Mouse (Mus musculus) cortical plate, adult 2 months (tissue): ENCODE measurements around the gene Adprm. TPM values are rescaled to one million over a fixed set of nuclear protein-coding genes. Genes with fewer than 3 reads are reported as not detected.
A peak's percentile ranks its signal among the peaks of the same experiment; 100 is the strongest.
"Not testable (repeated sequence)": the region's sequence is repeated elsewhere in the genome, so short reads cannot be mapped to it uniquely, and the experiment has no call there.

Source experiments
- H3K27ac ChIP-seq: fragments of 200-500 bp; 2 replicates; pipeline ENCODE4 v1.5.1; 2012; ENCODE audit warnings: low read length, control low read depth, inconsistent platforms; ENCODE audit not compliant: insufficient read depth
- H3K4me1 ChIP-seq: fragments of 200-500 bp; 2 replicates; pipeline ENCODE4 v1.6.1; 2011; ENCODE audit warnings: low read length; ENCODE audit not compliant: control insufficient read depth, insufficient read depth
- H3K4me3 ChIP-seq: fragments of 200-500 bp; 2 replicates; pipeline ENCODE4 v1.5.1; 2011; ENCODE audit warnings: mild to moderate bottlenecking, low read length, control low read depth; ENCODE audit not compliant: insufficient read depth
- CTCF ChIP-seq: fragments of 200-500 bp; IDR thresholded peaks from 2 replicates; pipeline ENCODE4 v1.5.1; 2011; ENCODE audit warnings: mild to moderate bottlenecking, control low read depth, low read length; ENCODE audit not compliant: insufficient read depth; ENCODE audit errors: extremely low read depth
- POLR2A ChIP-seq: fragments of 200-500 bp; IDR thresholded peaks from 2 replicates; pipeline ENCODE4 v1.6.1; 2011; ENCODE audit warnings: mild to moderate bottlenecking, low read length, control low read depth; ENCODE audit not compliant: insufficient read depth; ENCODE audit errors: extremely low read depth
- polyA plus RNA-seq: library from polyadenylated mRNA; depleted of rRNA; stranded (reverse); fragments of >200 nt; gene quantifications from 2 replicates; pipeline ENCODE4 v1.2.3, GENCODE M21; 2012; rRNA removed

Gene Adprm
- 24.0 and 30.3 TPM in 2 replicates for polyA plus RNA-seq

GRCm38 (mm10) chr11:67052321-67052952 lies at the start of gene Adprm, which contains the start of gene Sco1:
Gene Adprm (minus strand): TSS chr11:67052594.
Gene Sco1 (plus strand): TSS chr11:67052670.
- TF ChIP-seq POLR2A (peak; percentile 76), CTCF (no peak)
- Histone ChIP-seq H3K27ac (peak within 1 kb of the TSS; percentile 26; the same call in 1 of the 2 replicates), H3K4me3 (peak within 1 kb of the TSS; percentile 65)

GRCm38 (mm10) chr11:67101713-67102112 lies 49.3 kb upstream of the Adprm start:
- H3K27ac ChIP-seq, result no peak overlapping the region
- TF ChIP-seq POLR2A, result no peak
- TF ChIP-seq CTCF, result peak; percentile 71
- H3K4me3 ChIP-seq, result no peak overlapping the region
- H3K4me1 ChIP-seq, result 0 out of 2 replicates have a peak, but pooled peaks cover 1% of the 10 kb centered on the region

More at GRCm38 (mm10) chr11:67052321-67052952, at the start of gene Adprm, which contains the start of gene Sco1:
- H3K4me1 ChIP-seq, result no peaks in the 10 kb centered on the region; the same call in 1 of the 2 replicates

GRCm38 (mm10) chr11:67100169-67100568 lies 47.8 kb upstream of the Adprm start:
- TF ChIP-seq POLR2A (no peak), CTCF (peak; percentile 49)
- Histone ChIP-seq H3K4me3 (no peak overlapping the region), H3K4me1 (0 out of 2 replicates have a peak, but pooled peaks cover 1% of the 10 kb centered on the region), H3K27ac (no peak overlapping the region)

GRCm38 (mm10) chr11:67099241-67099640 lies 46.8 kb upstream of the Adprm start:
- H3K4me1 ChIP-seq, result 0 out of 2 replicates have a peak, but pooled peaks cover 1% of the 10 kb centered on the region
- no peak overlapping the region; the same call in 1 of the 2 replicates for H3K27ac ChIP-seq
- no peak overlapping the region for H3K4me3 ChIP-seq
- TF ChIP-seq POLR2A (no peak), CTCF (no peak)

GRCm38 (mm10) chr11:67098427-67098826 lies 46.0 kb upstream of the Adprm start:
- H3K4me1 ChIP-seq, result 0 out of 2 replicates have a peak, but pooled peaks cover 1% of the 10 kb centered on the region
- H3K4me3 ChIP-seq, result no peak overlapping the region
- TF ChIP-seq POLR2A (no peak), CTCF (no peak)
- no peak overlapping the region for H3K27ac ChIP-seq

GRCm38 (mm10) chr11:67097709-67098108 lies 45.3 kb upstream of the Adprm start:
- H3K4me3 ChIP-seq, result no peak overlapping the region
- no peak for TF ChIP-seq POLR2A
- TF ChIP-seq CTCF, result no peak
- H3K4me1 ChIP-seq, result 0 out of 2 replicates have a peak, but pooled peaks cover 1% of the 10 kb centered on the region
- H3K27ac ChIP-seq, result no peak overlapping the region

GRCm38 (mm10) chr11:67094470-67094869 lies 42.1 kb upstream of the Adprm start:
- Histone ChIP-seq H3K27ac (no peak overlapping the region), H3K4me3 (no peak overlapping the region), H3K4me1 (0 out of 2 replicates have a peak, but pooled peaks cover 1% of the 10 kb centered on the region)
- no peak for TF ChIP-seq CTCF
- TF ChIP-seq POLR2A, result no peak

GRCm38 (mm10) chr11:67093652-67094051 lies 41.3 kb upstream of the Adprm start:
- TF ChIP-seq POLR2A, result no peak
- no peak for TF ChIP-seq CTCF
- Histone ChIP-seq H3K27ac (no peak overlapping the region), H3K4me1 (no peaks in the 10 kb centered on the region), H3K4me3 (no peak overlapping the region)

GRCm38 (mm10) chr11:67093201-67093600 lies 40.8 kb upstream of the Adprm start:
- Histone ChIP-seq H3K4me1 (no peaks in the 10 kb centered on the region), H3K4me3 (no peak overlapping the region), H3K27ac (no peak overlapping the region)
- no peak for TF ChIP-seq CTCF
- TF ChIP-seq POLR2A, result no peak

- not testable (repeated sequence) for H3K27ac ChIP-seq, H3K4me3 ChIP-seq, H3K4me1 ChIP-seq
Observed at GRCm38 (mm10) chr11:67092354-67092753, 40.0 kb upstream of the Adprm start.
